Mouse (Mus musculus) neutrophil, adult 59 days (primary cell): ENCODE measurements around the gene Gpr180. TPM values are rescaled to one million over a fixed set of nuclear protein-coding genes. Genes with fewer than 3 reads are reported as not detected.

ENCODE experiments used
- total RNA-seq, 2 experiments: library from RNA; stranded (reverse); gene quantifications; 1 replicate in 1 of 2; 2 replicates in 1 of 2; pipeline ENCODE4 v1.2.4; 2023

Gpr180 gene
- total RNA-seq, result 1 to 10 TPM; 4.4 to 5.4 TPM

DNA sequence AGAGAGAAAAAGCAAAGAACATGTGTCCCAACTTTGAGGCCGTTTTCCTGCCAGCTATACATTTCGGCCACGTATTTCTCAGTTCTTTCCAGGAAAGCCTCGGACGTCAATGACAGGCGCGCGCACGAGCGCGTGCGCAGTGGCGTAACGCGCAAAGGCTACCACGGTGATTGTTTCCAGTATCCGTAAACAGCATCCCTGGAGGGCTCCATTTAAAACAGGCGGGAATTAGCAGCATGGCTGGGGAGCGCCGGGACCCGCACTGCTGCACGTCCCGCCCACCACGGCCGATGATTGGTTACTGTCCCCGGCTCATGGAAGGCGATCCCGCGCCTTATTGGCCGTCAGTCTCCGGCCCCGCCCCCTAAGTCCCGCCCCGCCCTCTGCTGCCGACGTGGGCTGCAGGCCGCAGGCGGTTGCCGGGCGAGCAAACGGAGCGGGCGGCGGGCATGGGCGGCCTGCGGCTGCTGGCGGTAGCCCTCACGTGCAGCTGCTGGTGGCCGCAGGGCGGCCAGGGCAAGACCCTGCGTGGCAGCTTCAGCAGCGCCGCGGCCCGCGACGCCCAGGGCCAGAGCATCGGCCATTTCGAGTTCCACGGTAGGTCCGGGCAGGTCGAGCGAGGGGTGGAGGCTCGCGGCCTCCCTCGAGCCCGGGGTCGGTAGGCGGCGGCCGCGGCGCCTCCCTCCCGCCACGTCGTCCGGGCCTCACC, at the start of gene Gpr180:
Gpr180 (plus strand) TSS at position 415 of the 709 bp plus-strand sequence.

DNA sequence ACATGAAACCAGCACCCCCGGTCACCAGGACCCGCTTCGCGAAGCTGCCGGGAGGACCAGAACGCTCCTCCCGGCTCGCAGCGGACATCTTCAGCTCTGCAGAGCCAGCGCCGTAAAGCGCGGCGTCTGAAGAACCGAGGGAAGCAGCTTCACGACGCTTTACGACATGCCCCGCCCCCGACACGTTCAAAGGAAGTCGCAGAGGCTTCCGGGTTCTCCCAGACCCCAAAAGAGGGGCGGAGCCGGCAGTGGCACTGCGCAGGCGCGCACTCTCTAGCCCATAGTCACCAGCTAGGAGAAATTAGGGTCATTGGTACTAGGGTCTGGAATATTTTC, 4.3 kb upstream of the Gpr180 start, which contains the start of gene Tgds:
Tgds (minus strand) TSS at position 114 of the 336 bp plus-strand sequence.

Other genes starting within 250 kb of the Gpr180 start
- under 1 TPM in 1 of 2 experiments, not detected in 1; 0.20 TPM for gene Dct, start 84.9 kb upstream of the Gpr180 start, total RNA-seq
- 10 to 100 TPM; 21.3 to 21.7 TPM for gene Tgds, start 4.4 kb upstream of the Gpr180 start, total RNA-seq
- not detected for gene Sox21, start 99.9 kb downstream of the Gpr180 start, total RNA-seq
- gene Gm9376, start 129.8 kb downstream of the Gpr180 start, total RNA-seq, result not detected